Mouse (Mus musculus): Measurements from ENCODE around the gene Plac9a. TPM values are rescaled to one million over a fixed set of nuclear protein-coding genes. Genes with fewer than 3 reads are reported as not detected.

Gene Plac9a
- polyA plus RNA-seq, 1 experiment from 2014 or later: not detected

Other genes starting within 250 kb of the Plac9a start
- 25.3 and 28.2 TPM in 2 replicates for gene Ppif, start 208.9 kb downstream of the Plac9a start, polyA plus RNA-seq (2014; fragmentation: Nextera tagmentation; extraction: Ambion mirVana)
- gene Zcchc24, start 134.1 kb downstream of the Plac9a start, polyA plus RNA-seq (2014; fragmentation: Nextera tagmentation; extraction: Ambion mirVana): 8.0 and 9.8 TPM in 2 replicates
- gene Anxa11, start 60.9 kb downstream of the Plac9a start, polyA plus RNA-seq (2014; fragmentation: Nextera tagmentation; extraction: Ambion mirVana): 2.3 and 3.1 TPM in 2 replicates
- 3.7 and 4.4 TPM in 2 replicates for gene Tmem254a, start 24.6 kb upstream of the Plac9a start, polyA plus RNA-seq (2014; fragmentation: Nextera tagmentation; extraction: Ambion mirVana)
- not detected in 2 replicates for gene Cphx1, start 35.2 kb upstream of the Plac9a start, polyA plus RNA-seq (2014; fragmentation: Nextera tagmentation; extraction: Ambion mirVana)
- gene Duxbl1, start 75.5 kb upstream of the Plac9a start, polyA plus RNA-seq (2014; fragmentation: Nextera tagmentation; extraction: Ambion mirVana): 1.9 and 2.1 TPM in 2 replicates
- 8.1 and 12.1 TPM in 2 replicates for gene Gm9780, start 139.6 kb upstream of the Plac9a start, polyA plus RNA-seq (2014; fragmentation: Nextera tagmentation; extraction: Ambion mirVana)
- 11.6 and 24.2 TPM in 2 replicates for gene Tmem254c, start 164.3 kb upstream of the Plac9a start, polyA plus RNA-seq (2014; fragmentation: Nextera tagmentation; extraction: Ambion mirVana)
- gene Cphx2, start 178.4 kb upstream of the Plac9a start, polyA plus RNA-seq (2014; fragmentation: Nextera tagmentation; extraction: Ambion mirVana): not detected in 2 replicates
- gene Cphx3, start 179.2 kb upstream of the Plac9a start, polyA plus RNA-seq (2014; fragmentation: Nextera tagmentation; extraction: Ambion mirVana): not detected in 2 replicates
- gene Duxbl2, start 215.2 kb upstream of the Plac9a start, polyA plus RNA-seq (2014; fragmentation: Nextera tagmentation; extraction: Ambion mirVana): not detected in 2 replicates